Mouse (Mus musculus) midbrain, postnatal 0 days (tissue): ENCODE data around the gene Ablim2. TPM values are rescaled to one million over a fixed set of nuclear protein-coding genes. Genes with fewer than 3 reads are reported as not detected.

Source experiments
- ATAC-seq: fragments of 200-750 bp; cut with Nextera tagmentation; 2 replicates; pipeline ENCODE4 v1.8.0; 2017; ENCODE audit warnings: moderate number of reproducible peaks, mild to moderate bottlenecking, moderate TSS enrichment, moderate library complexity; ENCODE audit not compliant: low FRiP score
- DNase-seq: peaks from one replicate; pipeline ENCODE4 v3.0.0-alpha.2; 2015; ENCODE audit warnings: low spot score
- H3K27ac ChIP-seq: fragments of 300-500 bp; sonication (generic); 2 replicates; pipeline ENCODE4 v1.5.1; 2014; ENCODE audit warnings: low read depth, mild to moderate bottlenecking, low read length, mixed read lengths
- H3K27me3 ChIP-seq: fragments of 300-500 bp; sonication (generic); 2 replicates; pipeline ENCODE4 v1.6.1; 2014; ENCODE audit warnings: low read length, control low read depth, mixed read lengths; ENCODE audit not compliant: insufficient read depth
- H3K36me3 ChIP-seq: fragments of 300-500 bp; sonication (generic); 2 replicates; pipeline ENCODE4 v1.6.1; 2014; ENCODE audit warnings: low read length, control low read depth, mixed read lengths; ENCODE audit not compliant: insufficient read depth
- H3K4me1 ChIP-seq: fragments of 300-500 bp; sonication (generic); 2 replicates; pipeline ENCODE4 v1.6.1; 2014; ENCODE audit warnings: mild to moderate bottlenecking, control low read depth, antibody characterized with exemption, low read length, mixed read lengths; ENCODE audit not compliant: insufficient read depth
- H3K4me2 ChIP-seq: fragments of 300-500 bp; sonication (generic); 2 replicates; pipeline ENCODE4 v1.6.1; 2014; ENCODE audit warnings: low read depth, mild to moderate bottlenecking, low read length, mixed read lengths; ENCODE audit not compliant: poor library complexity, severe bottlenecking
- H3K4me3 ChIP-seq: fragments of 300-500 bp; sonication (generic); 2 replicates; pipeline ENCODE4 v1.5.1; 2014; ENCODE audit warnings: low read depth, mild to moderate bottlenecking, low read length, moderate library complexity
- H3K9ac ChIP-seq: fragments of 300-500 bp; sonication (generic); replicated peaks from 2 replicates; pipeline ENCODE4 v1.6.1; 2014; ENCODE audit warnings: mild to moderate bottlenecking, low read length, moderate library complexity, mixed read lengths; ENCODE audit not compliant: poor library complexity, severe bottlenecking
- H3K9me3 ChIP-seq: fragments of 300-500 bp; sonication (generic); 2 replicates; pipeline ENCODE4 v1.6.1; 2016; ENCODE audit warnings: low read length, control low read depth
- CTCF ChIP-seq: IDR thresholded peaks from 2 replicates; pipeline ENCODE4 v1.5.1; 2016; ENCODE audit warnings: antibody characterized with exemption, mild to moderate bottlenecking
- WGBS: fragments of 180-500 bp; shearing (Covaris S2); extraction: QIAGEN DNeasy Blood & Tissue Kit; methylation state at CpG from one replicate; pipeline ENCODE4 v1.1.7; 2014; 5-methylcytosine and 5-hydroxymethylcytosine counted together
- polyA plus RNA-seq: library from polyadenylated mRNA; unstranded; fragments of >200 nt; fragmentation: Nextera tagmentation; extraction: Ambion mirVana; gene quantifications from 2 replicates; pipeline ENCODE4 v1.2.1, GENCODE M21; 2015
- total RNA-seq: library from RNA; depleted of rRNA; stranded (reverse); fragments of >200 nt; gene quantifications from 2 replicates; pipeline ENCODE4 v1.2.3, GENCODE M21; 2014

Gene Ablim2
- total and polyA plus RNA-seq, 2 experiments from 2014 or later = 32.2 to 44.9 TPM

DNA sequence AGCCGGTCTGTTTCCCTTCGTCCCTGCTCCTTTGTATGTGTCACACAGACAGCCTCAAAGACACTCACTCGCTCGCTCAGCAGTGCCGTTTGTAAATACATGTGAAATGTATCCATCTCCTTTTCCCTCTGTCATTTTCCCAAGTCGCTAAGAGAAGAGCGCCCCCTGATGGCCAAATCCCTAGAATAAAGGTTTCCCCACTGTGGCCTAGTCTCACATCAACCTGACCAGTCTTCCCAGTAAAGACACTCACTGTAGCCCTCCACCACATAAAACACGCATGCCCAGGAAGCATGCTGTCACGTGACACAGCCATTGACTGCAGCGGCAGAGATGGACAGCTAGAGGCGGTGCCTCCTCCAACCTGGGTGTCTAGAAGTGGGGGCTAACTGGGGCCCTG, 126.6 kb downstream of the Ablim2 start:
- no peak overlapping the region for H3K4me3 ChIP-seq
- H3K9ac ChIP-seq = no peak overlapping the region
- 29% methylated on average over 11 of the region's 11 CpGs for WGBS
- H3K27ac ChIP-seq = no peak overlapping the region
- H3K36me3 ChIP-seq = no peaks in the 10 kb centered on the region
- H3K27me3 ChIP-seq = no peaks in the 10 kb centered on the region
- H3K4me1 ChIP-seq = no peaks in the 10 kb centered on the region
- no peak overlapping the region for H3K4me2 ChIP-seq
- peak; percentile 57 for DNase-seq
- ATAC-seq = no peak
- TF ChIP-seq CTCF = peak; percentile 69
- H3K9me3 ChIP-seq = no peaks in the 10 kb centered on the region

DNA sequence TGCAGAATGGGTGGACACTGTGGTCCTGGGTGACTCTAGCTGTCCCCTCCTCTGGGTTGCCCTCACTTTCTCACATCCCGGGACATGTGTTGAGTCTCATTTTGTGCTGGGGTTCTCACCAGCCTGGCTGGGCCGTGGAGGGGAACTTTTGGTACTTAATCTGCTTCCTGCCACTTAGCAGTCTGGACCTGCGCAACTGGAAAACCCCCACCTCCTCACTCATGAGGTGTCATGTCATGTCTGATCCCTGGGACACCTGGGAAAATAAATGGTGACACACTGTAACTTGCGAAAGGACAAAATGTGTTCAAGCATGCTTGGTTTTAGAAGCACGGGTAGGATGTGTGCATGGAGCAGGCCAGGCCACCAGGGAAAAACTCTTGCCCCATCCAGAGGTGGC, 127.0 kb downstream of the Ablim2 start:
- no peak overlapping the region for H3K9ac ChIP-seq
- H3K4me3 ChIP-seq = no peak overlapping the region
- no peaks in the 10 kb centered on the region for H3K27me3 ChIP-seq
- H3K36me3 ChIP-seq = no peaks in the 10 kb centered on the region
- H3K9me3 ChIP-seq = no peaks in the 10 kb centered on the region
- no peaks in the 10 kb centered on the region for H3K4me1 ChIP-seq
- H3K4me2 ChIP-seq = no peak overlapping the region
- DNase-seq (no peak), ATAC-seq (no peak)
- TF ChIP-seq CTCF = no peak
- H3K27ac ChIP-seq = no peak overlapping the region
- WGBS = 97% methylated on average over 5 of the region's 5 CpGs

DNA sequence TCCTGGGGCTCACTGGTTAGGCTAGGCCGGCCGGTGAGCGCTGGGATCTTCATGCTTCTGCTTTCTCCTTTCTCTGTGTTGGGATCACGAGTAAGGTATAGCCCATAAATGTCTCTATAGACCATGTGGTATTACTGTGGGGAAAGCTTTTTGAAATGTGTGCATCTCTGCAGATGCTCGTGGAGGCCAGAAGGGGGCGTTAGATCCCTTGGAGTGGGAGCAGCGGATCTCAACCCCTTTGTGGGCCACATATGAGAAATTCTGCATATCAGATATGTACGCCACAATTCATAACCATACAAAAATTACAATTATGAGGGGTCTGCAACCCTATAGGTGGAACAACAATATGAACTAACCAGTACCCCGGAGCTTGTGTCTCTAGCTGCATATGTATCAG, 131.3 kb downstream of the Ablim2 start:
- H3K4me1 ChIP-seq = no peaks in the 10 kb centered on the region
- DNase-seq = peak; percentile 56
- no peak overlapping the region for H3K4me2 ChIP-seq
- WGBS = 53% methylated on average over 9 of the region's 9 CpGs
- no peak for ATAC-seq
- H3K27ac ChIP-seq = no peak overlapping the region
- no peaks in the 10 kb centered on the region for H3K36me3 ChIP-seq
- H3K9ac ChIP-seq = no peak overlapping the region
- peak; percentile 73 for TF ChIP-seq CTCF
- H3K9me3 ChIP-seq = no peaks in the 10 kb centered on the region
- H3K4me3 ChIP-seq = no peak overlapping the region
- H3K27me3 ChIP-seq = no peaks in the 10 kb centered on the region

DNA sequence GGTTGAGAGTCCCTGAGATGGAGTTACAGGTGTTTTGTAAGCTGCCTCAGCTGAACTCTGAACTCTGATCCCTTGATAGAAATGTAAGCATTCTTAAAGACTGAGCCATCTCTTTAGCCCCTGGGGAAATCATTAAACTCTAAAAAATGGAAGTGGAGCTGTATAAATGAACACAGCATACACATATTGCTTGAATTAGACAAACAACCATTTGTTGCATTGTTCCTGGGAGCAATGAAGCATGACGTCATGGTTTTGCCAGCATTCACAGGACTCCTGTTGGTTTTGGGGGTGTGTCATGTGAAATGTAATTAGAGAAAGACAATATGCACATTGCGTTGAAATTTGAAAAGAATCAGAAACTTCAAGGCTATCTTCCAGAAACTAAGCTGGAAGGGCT, 132.0 kb downstream of the Ablim2 start:
- no peaks in the 10 kb centered on the region for H3K4me1 ChIP-seq
- DNase-seq (no peak), ATAC-seq (no peak)
- no peaks in the 10 kb centered on the region for H3K9me3 ChIP-seq
- no peak overlapping the region for H3K27ac ChIP-seq
- 40% methylated on average over 2 of the region's 2 CpGs for WGBS
- H3K4me2 ChIP-seq = no peak overlapping the region
- H3K27me3 ChIP-seq = no peaks in the 10 kb centered on the region
- TF ChIP-seq CTCF = no peak
- H3K9ac ChIP-seq = no peak overlapping the region
- H3K36me3 ChIP-seq = no peaks in the 10 kb centered on the region
- no peak overlapping the region for H3K4me3 ChIP-seq

DNA sequence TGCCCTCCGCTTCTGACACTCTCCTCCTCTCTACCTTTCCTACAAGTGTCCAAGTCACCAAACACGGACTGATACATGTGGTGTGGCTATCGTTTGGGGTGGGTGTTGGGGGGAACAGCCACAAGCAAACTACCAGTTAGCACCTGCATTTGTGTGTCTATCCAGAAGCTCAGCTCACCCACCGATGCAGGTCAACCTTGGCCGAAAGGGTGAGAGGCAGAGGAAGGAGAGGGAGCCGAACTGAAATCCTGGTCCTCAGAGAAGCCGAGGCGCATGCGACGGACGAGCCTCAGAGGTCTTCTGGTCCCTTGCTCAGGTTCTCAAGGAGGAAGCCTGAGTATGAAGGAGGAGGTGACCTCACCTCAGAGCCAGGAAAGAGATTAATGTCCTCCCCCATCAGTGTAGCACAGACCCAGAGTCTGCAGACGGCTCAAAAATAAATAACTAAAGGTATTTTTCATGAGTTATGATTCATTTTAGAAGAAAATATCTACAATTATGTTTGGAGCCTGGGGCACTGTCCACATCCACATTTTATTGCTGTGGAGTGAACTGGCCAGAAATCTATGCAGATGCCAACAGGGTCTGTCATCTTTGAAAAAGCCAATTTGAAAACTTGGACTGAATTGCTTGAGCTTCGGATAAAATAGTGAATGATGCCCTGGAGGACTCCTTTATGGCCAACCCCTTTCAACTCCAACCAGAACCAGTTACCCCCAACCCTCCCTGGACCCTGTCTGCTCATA, 133.5 kb downstream of the Ablim2 start:
- H3K4me2 ChIP-seq = no peak overlapping the region
- H3K4me3 ChIP-seq = no peak overlapping the region
- no peak overlapping the region for H3K27ac ChIP-seq
- H3K9me3 ChIP-seq = no peaks in the 10 kb centered on the region
- H3K4me1 ChIP-seq = peaks cover 6% of the 10 kb centered on the region; the same call in 1 of the 2 replicates
- WGBS = 93% methylated on average over 13 of the region's 13 CpGs
- H3K27me3 ChIP-seq = no peaks in the 10 kb centered on the region
- ATAC-seq (no peak), DNase-seq (no peak)
- no peaks in the 10 kb centered on the region for H3K36me3 ChIP-seq
- no peak for TF ChIP-seq CTCF
- no peak overlapping the region for H3K9ac ChIP-seq

DNA sequence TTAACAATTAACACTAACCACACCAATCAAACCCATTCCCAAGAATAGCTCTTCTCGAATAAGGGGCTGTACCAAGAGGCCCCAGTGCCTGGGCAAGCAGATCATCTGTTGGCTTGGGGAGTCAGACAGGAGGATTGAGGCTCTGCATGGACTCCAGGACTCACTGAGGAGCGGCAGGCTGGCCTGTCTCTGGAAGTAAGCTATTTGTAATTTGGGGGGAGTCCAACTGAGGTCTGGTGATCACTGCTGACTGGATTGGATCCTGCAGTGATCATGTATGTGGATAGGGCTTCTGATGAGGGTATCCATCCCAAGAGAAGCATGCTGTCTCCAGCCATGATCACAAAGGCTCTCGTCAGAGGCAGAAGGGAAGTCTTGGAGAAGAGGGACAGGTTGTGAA, 134.7 kb downstream of the Ablim2 start:
- ATAC-seq = no peak
- TF ChIP-seq CTCF = no peak
- H3K27ac ChIP-seq = no peak overlapping the region
- no peak for DNase-seq
- 84% methylated on average over 3 of the region's 3 CpGs for WGBS
- H3K4me1 ChIP-seq = peaks cover 6% of the 10 kb centered on the region; the same call in 1 of the 2 replicates
- H3K4me2 ChIP-seq = peak overlapping the region; percentile 94
- no peaks in the 10 kb centered on the region for H3K27me3 ChIP-seq
- no peaks in the 10 kb centered on the region for H3K9me3 ChIP-seq
- no peak overlapping the region for H3K4me3 ChIP-seq
- H3K9ac ChIP-seq = no peak overlapping the region
- no peaks in the 10 kb centered on the region for H3K36me3 ChIP-seq
